9 mouse cellular contexts compared by ENCODE assay signal in the genomic region with DNA sequence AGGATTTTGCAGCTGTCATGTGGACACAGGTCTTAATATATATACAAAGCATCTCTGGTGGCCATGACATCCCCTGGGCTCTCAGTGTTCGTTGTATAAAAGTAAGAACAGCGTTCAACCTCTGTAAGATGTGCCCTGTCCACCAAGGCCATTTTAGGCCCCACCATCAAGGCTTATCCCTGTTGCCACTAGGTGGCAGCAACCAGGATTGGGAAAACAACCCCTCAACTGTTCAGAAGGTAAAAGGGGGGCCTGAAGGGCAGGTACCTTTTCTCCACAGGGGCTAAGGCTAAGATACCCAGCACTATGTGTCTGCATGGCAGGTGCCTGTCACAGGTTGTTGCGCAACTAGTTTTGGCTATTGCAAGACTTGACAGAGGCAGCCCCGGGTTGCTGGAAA.
DNase-seq lines count a peak whose midpoint lies in the region; ATAC-seq and TF ChIP-seq lines count a peak whose summit lies in the region.
"Had no signal": no experiment of that assay in that cellular context is flagged by ENCODE, and none has a peak within 500 bp of the region (broad histone marks: within the 10 kb centered on the region; RNA-seq: fewer than 3 reads in every experiment).

No protein-coding gene starts in this region.

- intact Hi-C loops in left cerebral cortex, postnatal 10 days (cut with DNase I): loop anchor here (10.0 kb wide), 1 partner anchor 609 kb away; a partner anchor contains a TSS

- H3K4me1 ChIP-seq in heart, postnatal 0 days (ENCODE audit: control insufficient read depth, insufficient read depth): peaks cover 4% of the 10 kb centered on the region
- no peaks in the 10 kb centered on the region for H3K4me1 ChIP-seq in liver, embryonic 14.5 days (replicated peaks; ENCODE audit: control insufficient read depth in 2 of 2, insufficient read depth in 2 of 2, low read length in 1 of 2)

- TF ChIP-seq CTCF in heart, postnatal 0 days (IDR thresholded peaks at IDR 0.05; ENCODE audit: low read depth): peak; percentile 64
- peak; percentile 67 for TF ChIP-seq CTCF in liver, embryonic 14.5 days (IDR thresholded peaks at IDR 0.05; ENCODE audit: low read depth)

- no peak for DNase-seq in heart, postnatal 0 days (ENCODE audit: low spot score)
- no peak for DNase-seq in heart, adult 8-10 months (ENCODE audit: low spot score)
- peak; percentile 5 to 10 for DNase-seq in spleen, postnatal 36 days (ENCODE audit: low spot score in 2 of 2)
- no peak for DNase-seq in spleen, adult 12 weeks (ENCODE audit: low spot score)
- peak; percentile 16 for DNase-seq in cerebellum, adult 9-11 months
- DNase-seq in liver, embryonic 14.5 days (ENCODE audit: low read depth in 3 of 3, low spot score in 3 of 3): peak in 1 of 3 experiments; percentile 6
- DNase-seq in thymus, postnatal 25 days: peak; percentile 55
- no peak for DNase-seq in left cerebral cortex, postnatal 10 days (ENCODE audit: extremely low spot score in 1 of 2, low spot score in 2 of 2)

- no peak overlapping the region for H3K9ac ChIP-seq in heart, postnatal 0 days (replicated peaks; ENCODE audit: low read depth, low read length)
- H3K9ac ChIP-seq in liver, embryonic 14.5 days (replicated peaks): no peak overlapping the region

- no peaks in the 10 kb centered on the region for H3K27me3 ChIP-seq in heart, postnatal 0 days (ENCODE audit: control insufficient read depth, insufficient read depth, low read length)
- H3K27me3 ChIP-seq in liver, embryonic 14.5 days (ENCODE audit: control insufficient read depth, insufficient read depth, low read length): no peaks in the 10 kb centered on the region

- 88% methylated on average over 4 of the region's 4 CpGs for WGBS in heart, postnatal 0 days
- 66% methylated on average over 4 of the region's 4 CpGs for WGBS in liver, embryonic 14.5 days (ENCODE audit: insufficient replicate concordance)

- no peaks in the 10 kb centered on the region for H3K36me3 ChIP-seq in heart, postnatal 0 days (replicated peaks; ENCODE audit: control insufficient read depth, insufficient read depth, low read length)
- H3K36me3 ChIP-seq in liver, embryonic 14.5 days (replicated peaks; ENCODE audit: control insufficient read depth, insufficient read depth, low read depth): no peaks in the 10 kb centered on the region

- no peak overlapping the region for H3K27ac ChIP-seq in heart, postnatal 0 days (ENCODE audit: low read depth)
- H3K27ac ChIP-seq in liver, embryonic 14.5 days: no peak overlapping the region

- TF ChIP-seq EP300 in heart, postnatal 0 days (IDR thresholded peaks at IDR 0.05; ENCODE audit: low read depth): no peak
- no peak for TF ChIP-seq EP300 in liver, embryonic 14.5 days (IDR thresholded peaks at IDR 0.05; ENCODE audit: low read depth)

- H3K4me3 ChIP-seq in heart, postnatal 0 days (ENCODE audit: low read depth, low read length): no peak overlapping the region
- no peak overlapping the region for H3K4me3 ChIP-seq in liver, embryonic 14.5 days (ENCODE audit: insufficient read depth in 1 of 2, low read depth in 2 of 2, low read length in 2 of 2)
- H3K4me3 ChIP-seq: myocyte had no signal

- no peak overlapping the region for H3K4me2 ChIP-seq in heart, postnatal 0 days (ENCODE audit: low read depth, low read length)
- no peak overlapping the region for H3K4me2 ChIP-seq in liver, embryonic 14.5 days (ENCODE audit: low read depth)

- H3K9me3 ChIP-seq in heart, postnatal 0 days (replicated peaks; ENCODE audit: control insufficient read depth, low read length): no peaks in the 10 kb centered on the region
- no peaks in the 10 kb centered on the region for H3K9me3 ChIP-seq in liver, embryonic 14.5 days (ENCODE audit: control insufficient read depth, low read length)

- ATAC-seq in heart, postnatal 0 days (ENCODE audit: insufficient read depth, low read depth): no peak
- ATAC-seq in liver, embryonic 14.5 days (ENCODE audit: insufficient read depth): no peak

Comparison
In these comparisons a context has a peak if more than half of its experiments do, and no peak if none do; other contexts are left out.
1. DNase-seq: peak in spleen, postnatal 36 days (2 of 2), cerebellum, adult 9-11 months (single experiment) and thymus, postnatal 25 days (single experiment); none in heart, postnatal 0 days (single experiment), heart, adult 8-10 months (single experiment), spleen, adult 12 weeks (single experiment) and left cerebral cortex, postnatal 10 days (0 of 2).